Mouse (Mus musculus): ENCODE measurements around the gene Gm10160.

The Gm10160 gene

DNA sequence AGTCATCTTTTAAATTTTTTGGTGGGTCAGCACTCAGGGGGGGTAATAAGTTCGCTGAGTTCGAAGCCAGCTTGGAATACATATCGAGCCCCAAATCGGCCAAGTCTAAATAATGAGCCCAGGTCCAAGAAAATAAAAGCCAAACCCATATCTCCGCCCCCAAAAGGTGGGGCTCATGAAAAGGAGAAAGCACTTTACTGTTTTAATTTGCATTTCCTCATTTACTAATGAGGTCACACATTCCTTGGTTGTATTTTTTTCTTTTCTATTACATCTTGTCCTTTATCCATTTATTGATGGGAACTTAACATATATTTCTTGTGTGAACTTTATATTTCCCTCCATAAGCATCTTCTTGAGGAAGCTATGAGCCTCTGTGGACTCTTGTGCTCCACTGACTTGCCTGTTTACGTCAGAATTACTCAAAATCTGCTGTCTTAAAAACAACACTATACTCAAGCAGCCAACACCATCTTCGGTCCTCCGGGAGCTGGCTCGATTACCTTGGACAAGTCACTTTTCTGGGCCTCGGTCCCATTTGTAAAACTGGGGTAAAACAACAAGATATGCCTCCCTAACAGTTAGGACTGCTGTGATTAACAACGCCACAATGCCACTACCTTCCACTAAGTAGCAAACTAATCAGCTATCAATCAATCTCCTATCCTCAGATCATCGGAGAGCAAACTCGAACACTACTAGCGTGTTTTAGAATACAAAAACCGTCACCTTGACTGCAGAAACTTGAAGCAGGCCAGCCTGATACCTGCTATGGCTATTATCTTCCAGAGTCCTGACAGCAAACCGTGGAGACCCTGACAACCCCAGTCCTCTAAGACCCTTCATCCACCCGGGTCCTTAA, 27.6 kb downstream of the Gm10160 start:
- in situ Hi-C loops (cut with MboI) = no loop called here

GRCm38 (mm10) chr7:81825381-81825780, 30.2 kb downstream of the Gm10160 start:
- in situ Hi-C loops (cut with MboI) = no loop called here

- in situ Hi-C loops (cut with MboI) = no loop called here
Observed at GRCm38 (mm10) chr7:81824906-81825305, 30.7 kb downstream of the Gm10160 start.

GRCm38 (mm10) chr7:81806067-81806466, 49.5 kb downstream of the Gm10160 start:
- in situ Hi-C loops (cut with MboI) = no loop called here
